Mouse (Mus musculus) left cerebral cortex, adult 9 months (tissue): ENCODE data around the gene Arcn1.

ENCODE experiments used
- DNase-seq, 2 experiments: peaks; one replicate each; pipeline ENCODE4 v3.0.0; 2022; ENCODE audit warnings: low spot score in 2 of 2

Arcn1 gene

DNA sequence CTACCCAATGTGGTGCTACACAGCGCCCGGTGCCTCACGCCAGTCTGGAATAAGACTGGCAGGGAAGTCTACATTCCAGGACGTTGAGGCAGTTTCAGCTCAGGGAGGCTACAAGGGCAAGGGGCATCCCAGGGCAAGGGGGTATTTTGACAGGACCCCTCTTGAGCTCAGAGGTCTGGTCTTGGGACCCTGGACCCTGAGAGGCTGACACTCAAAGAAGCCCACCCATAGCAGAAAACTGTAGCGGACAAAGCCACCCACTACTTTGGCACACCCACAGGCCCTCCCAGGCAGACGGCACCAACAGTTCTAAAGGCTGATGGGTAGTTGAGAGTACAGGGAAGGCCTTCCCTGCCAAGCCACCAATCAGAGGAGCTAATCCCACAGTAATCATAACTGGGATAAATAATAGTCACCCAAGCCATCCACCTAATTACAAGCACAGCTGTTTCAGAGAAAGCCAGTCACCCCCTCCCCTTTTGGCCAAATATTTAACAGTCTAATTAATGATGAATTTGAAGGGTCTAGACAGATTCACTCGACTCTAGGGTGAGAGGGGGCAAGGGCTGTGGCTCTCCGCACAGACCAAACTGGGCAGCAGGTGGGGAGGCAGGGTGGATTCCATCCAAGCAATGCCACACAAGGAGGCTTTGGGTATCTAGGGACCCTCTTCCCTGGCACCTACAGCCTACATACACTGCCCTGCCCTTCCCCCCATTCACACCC lies 47.9 kb downstream of the Arcn1 start:
- no peak for DNase-seq

DNA sequence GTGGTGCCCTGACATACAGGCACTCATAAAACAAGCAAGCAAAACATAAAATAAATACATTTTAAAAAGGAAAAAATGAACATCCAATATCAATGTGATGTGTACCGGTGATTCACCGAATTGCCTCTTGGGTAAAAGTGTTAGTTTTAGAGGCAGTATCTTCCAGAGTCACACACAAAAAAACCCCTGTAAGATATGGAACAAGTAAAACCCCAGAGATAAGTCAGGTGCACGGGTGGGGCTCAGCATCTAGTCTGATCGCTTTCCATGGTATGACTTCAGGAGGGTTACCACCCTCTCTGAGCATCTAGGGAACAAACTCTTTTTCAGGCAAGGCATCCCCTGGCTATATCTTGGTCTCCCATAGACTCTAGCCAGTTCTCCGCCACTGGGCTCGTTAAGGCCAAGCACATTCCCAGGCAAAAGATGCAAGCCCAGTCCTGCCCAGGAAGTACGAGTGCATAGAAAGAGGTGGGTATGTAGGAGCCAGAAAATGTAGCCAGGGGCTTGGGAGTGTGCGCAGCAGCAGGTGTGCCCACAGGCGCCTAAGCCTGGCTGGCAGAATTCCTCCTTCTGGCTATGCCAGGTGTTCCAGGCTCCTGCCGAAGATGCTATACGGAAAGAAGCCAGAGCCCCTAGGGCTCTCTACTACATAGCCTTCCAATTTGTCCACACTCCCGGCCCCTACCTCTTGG lies 48.6 kb downstream of the Arcn1 start:
- DNase-seq = no peak

DNA sequence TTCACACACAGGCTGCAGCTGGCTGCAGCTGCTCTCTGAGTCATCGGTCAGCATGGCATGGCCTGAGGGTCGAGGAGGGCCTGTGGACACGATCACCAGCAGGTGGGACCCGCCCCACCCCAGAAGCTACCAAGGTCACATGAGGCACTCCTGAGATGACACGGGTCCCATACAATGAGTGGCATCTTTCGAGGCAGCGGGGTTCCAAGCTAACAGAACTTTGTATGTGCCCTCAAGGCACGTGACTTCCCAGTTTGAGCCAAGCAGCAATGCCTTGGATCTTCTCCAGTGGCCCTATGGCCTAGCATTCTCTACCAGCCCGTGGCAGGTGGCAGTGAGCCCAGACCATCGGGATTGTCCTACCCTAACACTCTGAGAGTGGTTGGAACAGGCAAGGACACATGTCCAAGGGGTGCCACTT lies 49.8 kb downstream of the Arcn1 start:
- DNase-seq = peak in 1 of 2 experiments; percentile 74

DNA sequence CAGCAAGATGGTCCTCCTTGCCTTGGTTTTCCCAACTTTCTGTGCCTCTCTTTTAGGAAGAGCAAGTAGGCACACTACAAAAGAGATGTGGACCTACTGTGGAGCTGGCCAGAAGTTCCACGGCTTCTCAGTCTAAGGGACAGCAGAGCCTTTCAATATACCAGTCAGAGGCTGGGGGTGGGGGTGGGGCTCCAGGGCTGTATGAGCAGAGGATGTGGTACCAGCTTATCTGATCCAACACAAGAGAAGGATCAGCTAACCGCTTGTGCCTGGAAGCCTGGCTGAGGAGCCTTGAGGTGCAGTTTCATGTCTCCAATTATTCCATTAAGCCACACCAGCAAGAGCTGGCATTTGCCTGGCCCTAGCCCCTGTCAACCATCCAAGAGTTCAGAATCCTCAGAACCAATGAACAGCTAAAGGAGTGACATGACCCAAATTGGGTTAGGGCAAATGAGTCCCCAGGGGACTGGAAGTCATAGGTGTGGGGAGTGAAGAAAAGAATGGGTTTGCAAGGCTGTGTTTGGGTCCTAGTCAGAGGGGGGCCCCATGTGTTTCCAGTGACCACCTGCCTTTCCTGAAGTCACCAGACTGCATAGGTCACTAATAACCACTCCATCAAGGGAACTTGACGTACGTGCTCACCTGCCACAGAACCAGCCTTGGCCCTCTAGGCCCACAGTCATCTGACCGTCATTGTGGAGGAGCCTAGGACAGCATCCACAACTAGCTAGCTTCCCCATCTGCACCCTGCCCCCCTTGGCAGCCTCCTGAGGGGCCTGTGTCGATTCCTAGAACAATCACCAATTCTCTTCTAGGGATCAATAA lies 50.4 kb downstream of the Arcn1 start:
- DNase-seq = no peak

DNA sequence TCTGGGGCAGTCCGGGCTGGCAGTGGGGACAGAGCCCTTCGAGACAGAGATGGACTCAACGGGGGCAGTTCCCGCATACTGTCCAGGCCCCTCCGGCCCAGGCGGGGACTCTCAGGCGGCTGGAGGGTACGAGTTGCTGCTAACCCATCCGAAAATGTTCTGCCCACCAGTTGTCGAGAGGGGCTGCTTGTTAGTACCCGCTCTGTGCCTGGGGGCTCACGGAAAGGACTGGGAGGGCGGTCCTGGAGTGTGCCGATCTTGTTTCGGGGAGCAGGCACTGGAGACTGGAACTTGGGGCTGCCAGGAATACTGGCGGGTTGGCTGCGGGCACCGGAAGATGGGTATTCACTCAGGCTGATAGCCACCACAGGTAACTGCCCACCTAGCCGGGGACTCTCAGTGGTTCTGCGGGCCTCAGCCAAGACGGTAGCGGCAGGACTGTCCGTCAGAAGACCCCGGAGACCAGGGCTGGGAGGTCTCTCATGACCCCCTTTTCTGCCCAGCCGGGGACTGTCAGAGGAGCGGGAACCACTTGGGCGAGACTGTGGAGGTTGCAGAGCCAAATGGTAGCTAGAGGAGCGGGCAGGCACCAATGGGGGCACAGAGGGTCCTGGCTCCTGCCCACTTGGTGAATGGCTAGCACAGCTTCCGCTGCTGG lies 51.8 kb downstream of the Arcn1 start:
- no peak for DNase-seq

DNA sequence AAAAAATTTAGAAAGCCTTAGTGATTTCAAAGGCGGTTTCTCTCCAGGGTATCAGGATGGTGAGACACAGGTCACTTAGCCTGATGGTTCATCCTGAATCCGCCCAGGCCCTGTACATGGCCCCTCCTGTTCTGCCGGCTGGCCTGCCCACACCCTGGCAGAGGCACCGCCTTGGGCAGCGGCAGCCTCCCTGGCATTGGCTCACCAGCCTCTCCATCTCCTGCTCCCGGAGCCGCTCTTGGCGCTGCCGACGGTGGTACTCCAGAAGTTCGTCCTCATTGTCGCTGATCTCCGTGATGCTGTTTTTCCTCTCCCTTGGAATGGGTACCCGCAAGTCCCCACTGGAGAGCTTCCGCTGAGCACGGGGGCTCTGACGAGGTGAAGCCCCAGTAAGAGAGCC lies 52.5 kb downstream of the Arcn1 start:
- DNase-seq = no peak

DNA sequence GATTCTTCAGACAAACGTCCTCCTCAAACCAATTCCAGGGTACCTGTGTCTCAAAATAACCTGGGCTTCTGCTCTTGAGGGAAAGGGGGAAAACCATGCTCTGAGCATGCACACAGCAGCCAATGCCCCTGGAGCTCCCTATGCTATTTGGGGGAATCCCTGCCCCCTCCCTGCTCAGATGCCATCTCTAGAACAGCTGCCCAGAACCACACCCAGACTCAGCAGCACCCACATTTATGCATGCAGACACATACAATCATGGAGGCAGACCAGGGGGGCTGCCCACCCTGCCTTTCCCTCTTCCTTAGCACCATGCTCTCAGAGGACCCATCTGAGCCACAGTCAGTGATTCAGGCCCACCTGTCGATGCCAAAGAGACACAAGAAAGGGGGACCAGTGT lies 54.1 kb downstream of the Arcn1 start:
- no peak for DNase-seq

DNA sequence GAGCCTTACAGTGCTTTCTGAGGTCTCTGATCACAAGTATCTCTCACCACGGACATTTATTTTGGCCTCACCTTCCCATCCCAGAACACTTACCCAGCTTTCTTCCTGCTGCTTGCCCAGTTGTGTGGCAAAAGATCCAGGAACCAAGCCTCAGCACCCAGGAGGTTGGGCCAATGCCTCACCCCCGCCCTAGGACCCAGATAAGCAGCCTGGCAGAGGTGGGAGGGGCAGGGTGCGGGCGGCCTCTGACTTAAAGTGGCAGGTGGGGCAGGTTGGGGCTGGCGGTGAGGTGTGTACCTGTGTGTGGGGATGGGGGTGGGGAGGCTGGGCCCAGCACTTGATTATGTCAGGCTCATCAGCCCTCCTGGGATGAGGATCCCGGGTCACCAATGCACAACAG lies 54.6 kb downstream of the Arcn1 start:
- DNase-seq = no peak

DNA sequence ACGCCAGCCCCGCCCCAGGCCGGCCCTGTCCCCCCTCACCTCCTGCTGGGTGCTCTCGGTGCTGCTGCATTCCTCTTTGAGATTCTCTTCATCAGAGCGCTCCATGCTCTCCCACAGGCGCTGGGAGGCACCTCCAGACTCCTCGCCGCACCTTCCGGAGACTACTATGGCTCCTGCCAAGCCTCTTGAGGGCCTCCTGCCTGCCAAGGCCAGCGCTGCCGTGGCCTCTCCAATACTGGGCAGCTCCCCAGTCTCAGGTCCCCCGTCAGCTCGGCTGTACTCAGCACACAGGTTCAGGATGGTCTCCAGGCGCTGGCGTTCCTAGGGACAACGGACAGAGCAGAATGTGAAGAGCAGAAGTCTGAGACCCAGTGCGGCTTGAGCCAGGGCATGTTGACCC lies 56.0 kb downstream of the Arcn1 start:
- no peak for DNase-seq

DNA sequence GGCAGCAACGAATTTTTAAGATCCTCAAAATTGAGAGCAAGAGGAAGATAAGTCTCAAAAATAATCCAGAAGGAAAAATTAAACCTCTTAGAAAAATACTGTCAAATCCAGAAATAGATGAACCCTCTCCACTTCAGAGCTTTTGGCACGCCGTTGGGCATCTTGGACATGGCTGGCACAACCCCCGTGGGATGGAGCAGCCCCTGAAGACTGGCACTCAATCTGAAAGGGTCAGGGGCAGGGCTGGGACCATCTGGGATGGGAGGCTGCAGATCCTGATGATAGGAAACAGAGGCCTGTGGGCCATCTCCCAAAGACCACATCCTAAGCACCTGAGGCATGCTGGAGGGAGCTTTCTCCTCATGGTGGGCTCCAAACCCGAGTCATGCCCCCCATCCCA lies 57.4 kb downstream of the Arcn1 start:
- no peak for DNase-seq

DNA sequence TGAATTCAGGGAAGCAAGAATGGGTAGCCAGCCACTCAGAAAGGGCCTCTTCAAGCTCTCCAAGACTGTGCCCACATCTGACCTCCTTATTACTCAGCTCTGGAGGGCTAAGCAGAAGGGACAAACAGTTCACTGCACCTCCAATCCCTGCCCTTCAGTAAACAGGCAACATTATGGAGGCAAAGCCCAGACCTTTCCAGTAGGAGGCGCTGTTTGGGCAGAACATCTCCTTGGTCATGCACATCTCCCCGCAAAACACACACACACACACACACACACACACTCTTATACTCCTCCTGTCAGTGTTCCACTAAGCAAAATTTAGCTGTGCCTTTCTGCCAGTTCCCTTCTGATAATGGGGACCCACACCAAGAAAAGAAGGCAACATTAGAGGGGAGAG lies 58.0 kb downstream of the Arcn1 start:
- DNase-seq = no peak

DNA sequence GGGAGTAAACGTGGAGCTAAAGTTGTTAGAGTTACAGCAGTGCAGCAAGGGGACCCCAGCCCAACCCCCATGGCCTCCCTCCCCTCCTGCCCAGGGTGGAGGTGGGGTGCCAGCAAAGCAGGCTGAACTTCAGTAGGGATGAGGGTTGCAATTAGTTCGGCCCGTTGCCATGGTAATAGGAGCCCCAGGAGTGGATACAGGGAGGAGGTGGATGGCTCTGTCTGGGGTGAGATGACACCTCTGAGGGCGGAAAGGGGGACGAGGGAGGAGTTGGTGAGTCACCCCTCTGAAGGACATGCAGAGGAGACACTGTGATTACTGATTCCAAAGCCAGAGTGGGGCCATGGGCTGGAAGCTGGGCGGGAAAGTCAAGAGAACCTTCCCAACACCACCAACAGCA lies 58.7 kb downstream of the Arcn1 start:
- peak in 1 of 2 experiments; percentile 77 for DNase-seq

DNA sequence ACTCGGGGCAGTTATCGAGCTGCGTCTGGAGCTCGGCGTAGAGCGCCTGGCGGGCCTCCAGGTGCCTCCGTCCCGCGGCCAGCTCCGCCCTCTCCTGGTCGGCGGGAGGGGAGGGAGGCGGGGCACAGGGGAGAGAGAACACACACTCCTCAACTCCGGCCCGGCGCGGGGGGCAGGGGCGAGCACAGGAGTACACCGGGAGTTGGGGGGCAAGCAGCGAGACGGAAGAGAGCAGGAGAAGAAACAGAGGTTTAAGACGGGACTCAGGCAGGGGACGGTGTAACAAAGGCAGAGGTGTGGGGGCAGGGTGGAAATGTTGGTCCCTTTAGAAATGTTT lies 59.2 kb downstream of the Arcn1 start:
- DNase-seq = no peak

DNA sequence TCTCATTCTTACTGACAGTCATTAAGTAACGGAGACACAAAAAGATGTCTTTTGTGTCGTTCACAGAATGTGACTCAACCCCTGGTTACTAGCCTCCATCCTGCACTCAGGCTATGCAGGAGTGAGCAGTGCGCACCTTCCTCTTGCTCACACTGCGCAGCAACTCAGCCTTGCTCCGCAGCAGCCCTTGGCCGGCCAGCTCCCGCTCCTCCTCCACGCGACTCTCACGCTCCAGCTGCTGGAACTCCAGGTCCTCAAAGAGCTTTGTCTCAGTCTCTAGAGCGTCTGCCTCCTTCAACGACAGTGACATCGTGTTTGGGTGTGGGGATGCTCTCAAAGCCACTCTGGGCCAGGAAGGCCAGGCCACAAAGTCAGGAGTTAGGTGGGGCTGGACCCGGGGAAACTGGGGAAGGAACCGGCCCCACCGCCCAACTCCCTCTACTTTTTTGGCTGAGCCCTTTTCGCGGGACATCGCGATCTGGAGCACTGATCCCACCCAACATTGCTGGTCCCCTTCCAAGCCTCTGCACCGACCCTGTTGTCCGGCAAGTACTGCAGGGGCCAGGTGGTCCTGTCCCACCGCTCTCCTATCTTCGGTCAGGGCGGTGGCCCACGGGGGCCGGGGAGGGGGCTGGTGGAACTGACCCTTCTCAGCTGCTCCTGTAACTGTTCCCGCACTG lies 59.8 kb downstream of the Arcn1 start:
- no peak for DNase-seq

DNA sequence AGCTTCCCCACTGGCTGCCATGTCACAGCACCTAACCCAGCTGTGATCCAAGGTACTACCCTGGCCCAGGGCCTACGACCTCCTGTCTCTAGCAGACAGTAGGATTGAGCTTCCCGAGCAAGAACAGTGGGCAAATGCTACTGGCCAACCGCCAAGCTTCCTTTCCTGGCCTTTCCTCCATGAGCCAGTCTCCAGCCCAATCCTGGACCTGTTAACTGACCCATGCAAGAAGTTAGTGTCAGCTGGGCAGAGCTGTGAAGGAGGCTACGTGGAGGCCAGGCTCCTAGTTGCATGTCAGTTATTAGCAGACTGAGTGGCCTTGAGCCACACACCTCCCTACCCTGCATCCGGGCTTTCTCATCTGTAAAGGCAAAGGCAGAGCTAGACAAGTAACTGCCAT lies 67.9 kb downstream of the Arcn1 start:
- DNase-seq = no peak

DNA sequence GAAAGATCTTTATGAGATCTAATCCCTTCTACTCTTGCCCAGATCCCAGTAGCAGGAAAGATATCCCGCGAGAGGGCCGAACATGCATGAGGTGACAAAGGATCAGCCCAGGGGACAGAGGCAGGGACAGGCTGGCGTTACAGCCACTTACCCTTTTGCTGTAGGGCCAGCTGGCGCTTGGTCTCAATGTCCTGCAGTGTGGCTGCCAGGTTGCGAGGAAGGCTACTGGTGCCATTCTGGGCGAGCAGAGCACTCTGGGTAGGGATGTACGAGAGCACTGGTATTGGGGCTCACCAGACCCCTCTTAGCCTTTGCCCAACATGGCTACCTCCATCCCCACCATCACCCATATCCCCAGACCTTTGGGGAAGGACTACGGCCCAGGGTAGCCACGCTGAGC lies 68.4 kb downstream of the Arcn1 start:
- no peak for DNase-seq

DNA sequence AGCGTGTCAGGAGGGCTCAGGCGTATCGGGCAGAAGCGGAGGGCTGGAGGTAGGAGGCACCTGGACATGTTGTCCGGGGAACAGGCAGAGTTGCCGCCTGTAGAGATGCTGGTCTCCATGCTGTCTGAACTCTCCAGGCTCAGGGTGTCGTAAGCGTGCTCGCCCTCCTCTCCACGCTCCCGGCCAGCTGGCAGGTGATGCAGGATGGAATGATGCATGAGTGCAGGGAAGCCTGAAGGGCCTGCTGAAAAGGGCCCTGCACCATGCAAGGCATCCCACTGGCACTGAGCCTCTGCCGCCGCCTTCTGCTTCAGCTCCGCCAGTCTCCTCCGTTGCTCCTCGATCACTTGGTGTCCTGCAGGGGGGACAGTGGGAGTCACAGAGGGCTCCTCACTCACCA lies 69.8 kb downstream of the Arcn1 start:
- DNase-seq = no peak

DNA sequence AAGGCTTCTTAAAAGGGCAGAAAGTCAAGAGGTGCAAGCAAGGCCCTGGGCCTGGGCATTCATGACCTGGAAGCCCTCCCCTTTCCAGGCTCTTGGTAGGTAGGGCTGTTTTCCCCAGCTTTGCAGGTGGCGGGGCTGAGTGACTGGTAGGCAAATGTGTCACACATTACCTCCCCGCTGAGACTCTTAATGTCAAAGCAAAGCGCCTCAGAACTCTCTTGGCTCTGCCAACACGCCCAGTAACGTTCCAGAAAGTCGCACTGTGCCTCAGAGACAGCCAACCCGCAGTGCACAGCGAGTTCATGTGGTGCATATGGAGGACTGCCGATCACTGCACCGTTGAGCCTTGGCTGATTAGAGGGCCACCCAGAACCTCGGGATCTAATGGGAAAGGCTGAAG lies 74.6 kb downstream of the Arcn1 start:
- no peak for DNase-seq

DNA sequence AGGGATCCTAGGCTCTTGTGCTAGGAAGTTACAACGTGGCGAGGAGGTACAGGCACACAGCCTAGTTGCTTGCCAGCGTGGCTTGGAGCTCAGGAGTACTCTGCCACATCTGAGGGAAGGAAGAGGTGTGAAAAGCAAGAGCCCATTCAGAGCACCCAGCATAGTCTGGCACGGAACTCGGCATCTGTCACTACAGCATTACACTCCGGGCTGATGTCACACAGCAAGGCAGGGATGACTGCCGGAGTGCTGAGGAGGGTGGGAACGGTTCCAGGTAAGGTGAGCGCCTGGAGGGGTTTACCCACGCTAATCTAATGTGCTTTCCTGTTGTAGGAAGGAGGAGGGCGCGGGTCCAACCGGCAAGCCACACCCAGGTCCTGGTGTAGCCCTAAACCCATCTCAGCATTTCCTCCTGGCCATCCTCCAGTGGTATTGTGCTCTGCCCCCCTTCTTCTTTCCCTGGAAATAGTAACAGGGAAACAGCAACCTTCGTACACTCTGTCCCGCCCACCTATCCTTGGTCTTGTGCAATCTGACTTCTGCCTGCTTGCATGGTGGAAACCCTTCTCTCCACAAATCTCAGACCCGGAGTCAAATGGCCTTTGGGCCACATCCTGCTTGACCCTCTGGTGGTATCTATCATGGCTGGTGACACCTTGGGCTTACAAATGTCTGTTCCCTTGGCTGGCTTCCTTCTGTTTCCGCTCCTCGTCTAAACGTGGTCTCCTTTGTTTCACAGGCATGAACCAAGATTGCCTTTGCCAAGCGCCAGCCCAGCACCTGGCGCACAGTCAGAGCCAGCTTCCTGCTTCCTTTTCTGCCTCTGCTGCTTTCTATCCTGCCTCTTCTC lies 75.7 kb downstream of the Arcn1 start:
- DNase-seq = peak in 1 of 2 experiments; percentile 84
